Mouse (Mus musculus) heart, postnatal 0 days (tissue): ENCODE measurements around the gene Crlf1.

Experiments
- CTCF ChIP-seq: IDR thresholded peaks from 2 replicates; pipeline ENCODE4 v1.5.1; 2016; ENCODE audit warnings: antibody characterized with exemption, control low read depth, low read depth
- EP300 ChIP-seq: IDR thresholded peaks from 2 replicates; pipeline ENCODE4 v1.6.1; 2016; ENCODE audit warnings: antibody characterized with exemption, low read depth

GRCm38 (mm10) chr8:70481908-70482307 lies 11.1 kb upstream of the Crlf1 start:
- no peak for TF ChIP-seq EP300
- no peak for TF ChIP-seq CTCF
